Mouse (Mus musculus) intestine, embryonic 15.5 days (tissue): ENCODE results near the gene Olfr1366. TPM values are rescaled to one million over a fixed set of nuclear protein-coding genes. Genes with fewer than 3 reads are reported as not detected.
A peak's percentile ranks its signal among the peaks of the same experiment; 100 is the strongest.
"Not testable (repeated sequence)": the region's sequence is repeated elsewhere in the genome, so short reads cannot be mapped to it uniquely, and the experiment has no call there.

Source experiments
- ATAC-seq: fragments of 200-750 bp; cut with Nextera tagmentation; 2 replicates; pipeline ENCODE4 v1.8.0; 2017; ENCODE audit warnings: moderate TSS enrichment, moderate library complexity
- H3K27ac ChIP-seq: fragments of 300-500 bp; sonication (generic); 2 replicates; pipeline ENCODE4 v1.5.1; 2015; ENCODE audit warnings: mild to moderate bottlenecking, inconsistent platforms
- H3K27me3 ChIP-seq: fragments of 300-500 bp; sonication (generic); replicated peaks from 2 replicates; pipeline ENCODE4 v1.6.1; 2015; ENCODE audit warnings: inconsistent platforms
- H3K36me3 ChIP-seq: fragments of 300-500 bp; sonication (generic); 2 replicates; pipeline ENCODE4 v1.6.1; 2015; ENCODE audit warnings: inconsistent platforms
- H3K4me1 ChIP-seq: fragments of 300-500 bp; sonication (generic); replicated peaks from 2 replicates; pipeline ENCODE4 v1.6.1; 2015; ENCODE audit warnings: inconsistent platforms
- H3K4me2 ChIP-seq: fragments of 300-500 bp; sonication (generic); replicated peaks from 2 replicates; pipeline ENCODE4 v1.6.1; 2015; ENCODE audit warnings: mild to moderate bottlenecking, inconsistent platforms
- H3K4me3 ChIP-seq: fragments of 300-500 bp; sonication (generic); replicated peaks from 2 replicates; pipeline ENCODE4 v1.5.1; 2015; ENCODE audit warnings: inconsistent platforms
- H3K9ac ChIP-seq: fragments of 300-500 bp; sonication (generic); 2 replicates; pipeline ENCODE4 v1.6.1; 2015; ENCODE audit warnings: inconsistent platforms
- H3K9me3 ChIP-seq: fragments of 300-500 bp; sonication (generic); 2 replicates; pipeline ENCODE4 v1.6.1; 2016; ENCODE audit warnings: inconsistent platforms
- WGBS: fragments of 180-500 bp; shearing (Covaris S2); methylation state at CpG from one replicate; pipeline ENCODE4 v1.1.7; 2015; 5-methylcytosine and 5-hydroxymethylcytosine counted together
- polyA plus RNA-seq: library from polyadenylated mRNA; unstranded; fragments of >200 nt; fragmentation: Nextera tagmentation; extraction: Ambion mirVana; gene quantifications from 2 replicates; pipeline ENCODE4 v1.2.1, GENCODE M21; 2015

Gene Olfr1366
- 0.09 and 0.18 TPM in 2 replicates for polyA plus RNA-seq

GRCm38 (mm10) chr13:21542708-21543107 is at the start of gene Olfr1366:
Gene Olfr1366 (minus strand): TSS chr13:21542808.
- no peak within 1 kb of the TSS for H3K27ac ChIP-seq
- no peaks in the 10 kb centered on the region for H3K36me3 ChIP-seq
- H3K27me3 ChIP-seq, result no peaks in the 10 kb centered on the region
- no peak for ATAC-seq
- H3K9me3 ChIP-seq, result no peaks in the 10 kb centered on the region
- 68% methylated on average over 1 of the region's 1 CpGs for WGBS
- no peak within 1 kb of the TSS for H3K9ac ChIP-seq
- no peak within 1 kb of the TSS for H3K4me2 ChIP-seq
- no peaks in the 10 kb centered on the region for H3K4me1 ChIP-seq
- no peak within 1 kb of the TSS for H3K4me3 ChIP-seq

GRCm38 (mm10) chr13:21591618-21592017 is 49.0 kb upstream of the Olfr1366 start:
- ATAC-seq, result no peak
- Histone ChIP-seq H3K36me3 (no peaks in the 10 kb centered on the region), H3K4me3 (no peak overlapping the region), H3K27ac (no peak overlapping the region), H3K4me2 (no peak overlapping the region), H3K9ac (no peak overlapping the region), H3K4me1 (no peaks in the 10 kb centered on the region), H3K27me3 (no peaks in the 10 kb centered on the region), H3K9me3 (no peaks in the 10 kb centered on the region)
- 62% methylated on average over 2 of the region's 2 CpGs for WGBS

GRCm38 (mm10) chr13:21581659-21582058 is 39.1 kb upstream of the Olfr1366 start, which contains the start of gene Olfr1364:
Gene Olfr1364 (minus strand): TSS chr13:21581759.
- 86% methylated on average over 2 of the region's 2 CpGs for WGBS
- no peaks in the 10 kb centered on the region for H3K9me3 ChIP-seq
- no peaks in the 10 kb centered on the region for H3K4me1 ChIP-seq
- no peak within 1 kb of the TSS for H3K27ac ChIP-seq
- no peaks in the 10 kb centered on the region for H3K27me3 ChIP-seq
- H3K36me3 ChIP-seq, result no peaks in the 10 kb centered on the region
- H3K4me2 ChIP-seq, result no peak within 1 kb of the TSS
- no peak for ATAC-seq
- no peak within 1 kb of the TSS for H3K9ac ChIP-seq
- no peak within 1 kb of the TSS for H3K4me3 ChIP-seq

- Histone ChIP-seq H3K9me3 (no peaks in the 10 kb centered on the region), H3K9ac (no peak within 1 kb of the TSS), H3K27me3 (no peaks in the 10 kb centered on the region), H3K27ac (no peak within 1 kb of the TSS), H3K4me3 (no peak within 1 kb of the TSS), H3K4me2 (no peak within 1 kb of the TSS), H3K4me1 (no peaks in the 10 kb centered on the region), H3K36me3 (no peaks in the 10 kb centered on the region)
- 50% methylated on average over 1 of the region's 1 CpGs for WGBS
- no peak for ATAC-seq
Measured at GRCm38 (mm10) chr13:21559793-21560192, 17.2 kb upstream of the Olfr1366 start, which contains the start of gene Olfr1535. Gene Olfr1535 (minus strand): TSS chr13:21559893.

GRCm38 (mm10) chr13:21550416-21551110 is 8.0 kb upstream of the Olfr1366 start:
- H3K36me3 ChIP-seq, result no peaks in the 10 kb centered on the region
- H3K27me3 ChIP-seq, result no peaks in the 10 kb centered on the region
- no peak overlapping the region for H3K4me2 ChIP-seq
- no peaks in the 10 kb centered on the region for H3K9me3 ChIP-seq
- WGBS, result 44% methylated on average over 3 of the region's 3 CpGs
- H3K9ac ChIP-seq, result no peak overlapping the region
- no peaks in the 10 kb centered on the region for H3K4me1 ChIP-seq
- ATAC-seq, result no peak
- H3K4me3 ChIP-seq, result no peak overlapping the region
- no peak overlapping the region for H3K27ac ChIP-seq

- no peak for ATAC-seq
- no peak overlapping the region for H3K4me3 ChIP-seq
- no peak overlapping the region for H3K9ac ChIP-seq
- no peak overlapping the region for H3K27ac ChIP-seq
- 86% methylated on average over 3 of the region's 3 CpGs for WGBS
- H3K27me3 ChIP-seq, result no peaks in the 10 kb centered on the region
- H3K36me3 ChIP-seq, result no peaks in the 10 kb centered on the region
- no peak overlapping the region for H3K4me2 ChIP-seq
- H3K4me1 ChIP-seq, result no peaks in the 10 kb centered on the region
- H3K9me3 ChIP-seq, result no peaks in the 10 kb centered on the region
Measured at GRCm38 (mm10) chr13:21549487-21549886, 6.9 kb upstream of the Olfr1366 start.

- peak within 1 kb of the TSS; percentile 94 for H3K4me3 ChIP-seq
- peak within 1 kb of the TSS; percentile 79 for H3K4me2 ChIP-seq
- no peaks in the 10 kb centered on the region for H3K4me1 ChIP-seq
- H3K9me3 ChIP-seq, result no peaks in the 10 kb centered on the region
- H3K27me3 ChIP-seq, result no peaks in the 10 kb centered on the region
- peak within 1 kb of the TSS; percentile 94 for H3K27ac ChIP-seq
- H3K36me3 ChIP-seq, result 0 out of 2 replicates have a peak, but pooled peaks cover 5% of the 10 kb centered on the region
- ATAC-seq, result peak; percentile 100
- peak within 1 kb of the TSS; percentile 98 for H3K9ac ChIP-seq
- WGBS, result under 1% methylated on average over 39 of the region's 39 CpGs
Measured at GRCm38 (mm10) chr13:21530781-21531201, 11.8 kb downstream of the Olfr1366 start, which contains the start of gene Zkscan8. Gene Zkscan8 (minus strand): TSS chr13:21531120.

- WGBS, result 39% methylated on average over 7 of the region's 7 CpGs
- Histone ChIP-seq H3K4me3 (no peak overlapping the region), H3K9me3 (no peaks in the 10 kb centered on the region), H3K9ac (no peak overlapping the region), H3K4me2 (peak overlapping the region; percentile 52), H3K36me3 (0 out of 2 replicates have a peak, but pooled peaks cover 6% of the 10 kb centered on the region), H3K27me3 (no peaks in the 10 kb centered on the region), H3K27ac (no peak overlapping the region), H3K4me1 (no peaks in the 10 kb centered on the region)
- no peak for ATAC-seq
Measured at GRCm38 (mm10) chr13:21530136-21530535, 12.5 kb downstream of the Olfr1366 start.

GRCm38 (mm10) chr13:21506221-21506649 is 36.4 kb downstream of the Olfr1366 start:
- peak; percentile 100 for ATAC-seq
- Histone ChIP-seq H3K4me1 (no peaks in the 10 kb centered on the region), H3K4me3 (peak overlapping the region; percentile 68), H3K36me3 (no peaks in the 10 kb centered on the region), H3K27me3 (no peaks in the 10 kb centered on the region), H3K9me3 (no peaks in the 10 kb centered on the region), H3K9ac (peak overlapping the region; percentile 71), H3K4me2 (peak overlapping the region; percentile 61), H3K27ac (peak overlapping the region; percentile 78)
- under 1% methylated on average over 21 of the region's 21 CpGs for WGBS

- no peak for ATAC-seq
- Histone ChIP-seq H3K27me3 (no peaks in the 10 kb centered on the region), H3K36me3 (no peaks in the 10 kb centered on the region), H3K4me3 (no peak overlapping the region), H3K4me1 (no peaks in the 10 kb centered on the region), H3K9me3 (no peaks in the 10 kb centered on the region), H3K27ac (no peak overlapping the region), H3K4me2 (no peak overlapping the region), H3K9ac (no peak overlapping the region)
- 85% methylated on average over 5 of the region's 5 CpGs for WGBS
Measured at GRCm38 (mm10) chr13:21502296-21502695, 40.3 kb downstream of the Olfr1366 start.

GRCm38 (mm10) chr13:21501182-21501581 is 41.4 kb downstream of the Olfr1366 start, which contains the start of gene Gm11273:
Gene Gm11273 (minus strand): TSS chr13:21501418.
- H3K36me3 ChIP-seq, H3K9ac ChIP-seq, H3K4me1 ChIP-seq, ATAC-seq, H3K27me3 ChIP-seq, H3K27ac ChIP-seq, H3K4me2 ChIP-seq, H3K9me3 ChIP-seq, H3K4me3 ChIP-seq: not testable (repeated sequence)
- WGBS, result 92% methylated on average over 17 of the region's 17 CpGs

- ATAC-seq, result no peak
- WGBS, result 94% methylated on average over 21 of the region's 21 CpGs
- no peak within 1 kb of the TSS for H3K4me2 ChIP-seq
- no peaks in the 10 kb centered on the region for H3K36me3 ChIP-seq
- no peaks in the 10 kb centered on the region for H3K4me1 ChIP-seq
- H3K9ac ChIP-seq, result no peak within 1 kb of the TSS
- H3K27me3 ChIP-seq, result no peaks in the 10 kb centered on the region
- H3K9me3 ChIP-seq, result no peaks in the 10 kb centered on the region
- H3K4me3 ChIP-seq, result no peak within 1 kb of the TSS
- no peak within 1 kb of the TSS for H3K27ac ChIP-seq
Measured at GRCm38 (mm10) chr13:21495080-21495479, 47.5 kb downstream of the Olfr1366 start, which contains the start of gene AK157302. Gene AK157302 (plus strand): TSS chr13:21495223.

- no peak overlapping the region for H3K4me3 ChIP-seq
- 97% methylated on average over 5 of the region's 5 CpGs for WGBS
Measured at GRCm38 (mm10) chr13:21492847-21493246, 49.8 kb downstream of the Olfr1366 start.

More at GRCm38 (mm10) chr13:21492847-21493246, 49.8 kb downstream of the Olfr1366 start:
- Histone ChIP-seq H3K4me2 (no peak overlapping the region), H3K36me3 (no peaks in the 10 kb centered on the region), H3K4me1 (no peaks in the 10 kb centered on the region), H3K9me3 (no peaks in the 10 kb centered on the region), H3K9ac (no peak overlapping the region), H3K27ac (no peak overlapping the region), H3K27me3 (no peaks in the 10 kb centered on the region)
- ATAC-seq, result no peak
